ENCODE assay signal across 9 mouse cellular contexts in the genomic region with DNA sequence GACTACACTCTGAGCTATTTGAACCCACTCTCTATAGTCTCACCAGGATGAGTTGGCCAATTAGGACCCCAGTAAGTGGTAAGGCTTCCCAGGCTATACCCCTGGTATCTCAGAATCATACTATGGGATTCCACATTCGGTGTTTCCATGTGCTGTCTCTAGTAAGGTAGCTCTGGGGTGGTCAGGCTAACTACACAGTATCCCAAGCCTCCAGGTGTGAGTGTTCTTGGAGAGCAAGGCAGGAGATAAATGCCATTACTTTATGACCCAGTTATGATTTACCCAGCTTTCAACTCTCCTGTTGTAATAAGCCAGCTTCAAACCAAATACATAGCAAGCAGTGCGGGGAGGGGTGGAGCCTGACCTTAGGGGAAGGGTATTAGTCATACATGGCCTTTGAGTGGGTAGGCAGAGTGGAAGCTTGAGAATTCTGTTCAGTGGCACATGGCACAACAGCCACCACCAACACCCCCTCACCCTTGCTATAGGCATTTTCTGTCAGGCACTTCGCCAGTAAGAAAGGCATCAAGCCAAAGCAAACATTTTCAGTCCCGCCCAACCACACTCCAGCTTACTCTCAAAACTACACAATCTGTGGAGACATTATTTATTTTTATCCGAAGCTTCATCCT.
DNase-seq lines count a peak whose midpoint lies in the region; ATAC-seq and TF ChIP-seq lines count a peak whose summit lies in the region.
"Had no signal": no experiment of that assay in that cellular context is flagged by ENCODE, and none has a peak within 500 bp of the region (broad histone marks: within the 10 kb centered on the region; RNA-seq: fewer than 3 reads in every experiment).

No protein-coding gene starts in this region.

- H3K36me3 ChIP-seq in forebrain, embryonic 14.5 days (ENCODE audit: control insufficient read depth, insufficient read depth, low read length), result no peaks in the 10 kb centered on the region
- H3K36me3 ChIP-seq in forebrain, embryonic 12.5 days (replicated peaks), result no peaks in the 10 kb centered on the region
- H3K36me3 ChIP-seq in lung, embryonic 16.5 days (ENCODE audit: control insufficient read depth, insufficient read depth, low read length), result no peaks in the 10 kb centered on the region
- no peaks in the 10 kb centered on the region for H3K36me3 ChIP-seq in hindbrain, postnatal 0 days (ENCODE audit: insufficient read depth, low read length)
- H3K36me3 ChIP-seq in neural tube, embryonic 15.5 days, result no peaks in the 10 kb centered on the region
- H3K36me3 ChIP-seq: heart, embryonic 13.5 days had no signal

- H3K27ac ChIP-seq in forebrain, embryonic 14.5 days (ENCODE audit: low read depth, low read length), result no peak overlapping the region
- H3K27ac ChIP-seq in forebrain, embryonic 12.5 days, result no peak overlapping the region
- peak overlapping the region; percentile 59 for H3K27ac ChIP-seq in lung, embryonic 16.5 days (ENCODE audit: low read length)
- no peak overlapping the region for H3K27ac ChIP-seq in hindbrain, postnatal 0 days
- H3K27ac ChIP-seq in neural tube, embryonic 15.5 days (replicated peaks), result no peak overlapping the region
- H3K27ac ChIP-seq: heart, embryonic 13.5 days had no signal

- ATAC-seq in forebrain, embryonic 14.5 days, result peak; percentile 29; the same call in 1 of the 2 replicates
- ATAC-seq in forebrain, embryonic 12.5 days (ENCODE audit: low FRiP score), result no peak
- peak; percentile 95 for ATAC-seq in lung, embryonic 16.5 days (ENCODE audit: low read depth)
- ATAC-seq in hindbrain, postnatal 0 days, result no peak
- no peak for ATAC-seq in neural tube, embryonic 15.5 days (ENCODE audit: low FRiP score)

- no peak overlapping the region for H3K4me3 ChIP-seq in forebrain, embryonic 14.5 days (ENCODE audit: low read depth, low read length)
- H3K4me3 ChIP-seq in forebrain, embryonic 12.5 days (replicated peaks), result no peak overlapping the region
- H3K4me3 ChIP-seq in lung, embryonic 16.5 days (ENCODE audit: low read length), result no peak overlapping the region
- H3K4me3 ChIP-seq in hindbrain, postnatal 0 days (ENCODE audit: low read length), result no peak overlapping the region
- H3K4me3 ChIP-seq in neural tube, embryonic 15.5 days (replicated peaks), result no peak overlapping the region
- H3K4me3 ChIP-seq: heart, embryonic 13.5 days had no signal

- no peak for TF ChIP-seq CTCF in hindbrain, postnatal 0 days (IDR thresholded peaks at IDR 0.05; ENCODE audit: low read depth)

- no peaks in the 10 kb centered on the region for H3K9me3 ChIP-seq in forebrain, embryonic 14.5 days (replicated peaks; ENCODE audit: control insufficient read depth, low read length)
- H3K9me3 ChIP-seq in forebrain, embryonic 12.5 days, result no peaks in the 10 kb centered on the region
- no peaks in the 10 kb centered on the region for H3K9me3 ChIP-seq in lung, embryonic 16.5 days (ENCODE audit: control insufficient read depth, low read length)
- H3K9me3 ChIP-seq in hindbrain, postnatal 0 days (ENCODE audit: low read length), result no peaks in the 10 kb centered on the region
- H3K9me3 ChIP-seq in neural tube, embryonic 15.5 days (replicated peaks), result no peaks in the 10 kb centered on the region
- H3K9me3 ChIP-seq: heart, embryonic 13.5 days had no signal

- no peak overlapping the region for H3K9ac ChIP-seq in forebrain, embryonic 14.5 days (ENCODE audit: low read length)
- H3K9ac ChIP-seq in forebrain, embryonic 12.5 days, result no peak overlapping the region
- no peak overlapping the region for H3K9ac ChIP-seq in lung, embryonic 16.5 days (ENCODE audit: low read length)
- no peak overlapping the region for H3K9ac ChIP-seq in hindbrain, postnatal 0 days (replicated peaks; ENCODE audit: low read length)
- no peak overlapping the region for H3K9ac ChIP-seq in neural tube, embryonic 15.5 days (replicated peaks)
- H3K9ac ChIP-seq: heart, embryonic 13.5 days had no signal

- peak; percentile 44 for DNase-seq in forebrain, embryonic 14.5 days (ENCODE audit: low spot score)
- peak; percentile 54 for DNase-seq in Muller cell, postnatal 12 days (ENCODE audit: inconsistent ontology term)
- DNase-seq in frontal cortex, postnatal 36 days (ENCODE audit: low spot score in 2 of 2), result peak; percentile 64 to 67
- DNase-seq in hindbrain, postnatal 0 days (ENCODE audit: low spot score), result no peak
- DNase-seq in thymus, postnatal 0 days (ENCODE audit: low spot score), result no peak

- H3K27me3 ChIP-seq in forebrain, embryonic 14.5 days (replicated peaks; ENCODE audit: control insufficient read depth, insufficient read depth, low read length), result no peaks in the 10 kb centered on the region
- no peaks in the 10 kb centered on the region for H3K27me3 ChIP-seq in forebrain, embryonic 12.5 days
- no peaks in the 10 kb centered on the region for H3K27me3 ChIP-seq in lung, embryonic 16.5 days (ENCODE audit: control insufficient read depth, insufficient read depth, low read depth, low read length)
- no peaks in the 10 kb centered on the region for H3K27me3 ChIP-seq in hindbrain, postnatal 0 days (ENCODE audit: insufficient read depth, low read length)
- no peaks in the 10 kb centered on the region for H3K27me3 ChIP-seq in neural tube, embryonic 15.5 days (replicated peaks)
- H3K27me3 ChIP-seq: heart, embryonic 13.5 days had no signal

- 77% methylated on average over 5 of the region's 5 CpGs for WGBS in forebrain, embryonic 14.5 days
- WGBS in forebrain, embryonic 12.5 days, result 77% methylated on average over 5 of the region's 5 CpGs
- 34% methylated on average over 5 of the region's 5 CpGs for WGBS in lung, embryonic 16.5 days
- WGBS in hindbrain, postnatal 0 days, result 73% methylated on average over 5 of the region's 5 CpGs
- WGBS in neural tube, embryonic 15.5 days, result 81% methylated on average over 5 of the region's 5 CpGs

- H3K4me2 ChIP-seq in forebrain, embryonic 14.5 days (ENCODE audit: low read length), result no peak overlapping the region
- H3K4me2 ChIP-seq in forebrain, embryonic 12.5 days, result no peak overlapping the region
- H3K4me2 ChIP-seq in lung, embryonic 16.5 days (ENCODE audit: low read depth, low read length), result no peak overlapping the region
- H3K4me2 ChIP-seq in hindbrain, postnatal 0 days (ENCODE audit: low read depth, low read length), result no peak overlapping the region
- H3K4me2 ChIP-seq in neural tube, embryonic 15.5 days, result no peak overlapping the region
- H3K4me2 ChIP-seq: heart, embryonic 13.5 days had no signal

- no peaks in the 10 kb centered on the region for H3K4me1 ChIP-seq in forebrain, embryonic 14.5 days (ENCODE audit: control insufficient read depth, insufficient read depth, low read length)
- no peaks in the 10 kb centered on the region for H3K4me1 ChIP-seq in forebrain, embryonic 12.5 days
- H3K4me1 ChIP-seq in lung, embryonic 16.5 days (replicated peaks; ENCODE audit: control insufficient read depth, insufficient read depth, low read length), result peaks cover 18% of the 10 kb centered on the region
- H3K4me1 ChIP-seq in hindbrain, postnatal 0 days (ENCODE audit: insufficient read depth, low read length), result no peaks in the 10 kb centered on the region
- 0 out of 2 replicates have a peak, but pooled peaks cover 2% of the 10 kb centered on the region for H3K4me1 ChIP-seq in neural tube, embryonic 15.5 days

Comparison
In these comparisons a context has a peak if more than half of its experiments do, and no peak if none do; other contexts are left out.
1. ATAC-seq: peak in forebrain, embryonic 14.5 days (single experiment) and lung, embryonic 16.5 days (single experiment); none in forebrain, embryonic 12.5 days (single experiment), hindbrain, postnatal 0 days (single experiment) and neural tube, embryonic 15.5 days (single experiment).
2. DNase-seq: peak in forebrain, embryonic 14.5 days (single experiment), Muller cell, postnatal 12 days (single experiment) and frontal cortex, postnatal 36 days (2 of 2); none in hindbrain, postnatal 0 days (single experiment) and thymus, postnatal 0 days (single experiment).